Mouse (Mus musculus) activated CD4-positive, CD25-positive, alpha-beta regulatory T cell, adult 4 months (primary cell): Measurements from ENCODE around the gene Lrit2. TPM values are rescaled to one million over a fixed set of nuclear protein-coding genes. Genes with fewer than 3 reads are reported as not detected.

Experiments used
- ATAC-seq: one replicate; pipeline ENCODE4 v1.8.0; 2017
- polyA plus RNA-seq, 2 experiments: library from polyadenylated mRNA; unstranded; fragments of 100-300 nt; shearing (Covaris generic); gene quantifications; one replicate each; pipeline ENCODE4 v1.2.1; 2017

The Lrit2 gene
- polyA plus RNA-seq = not detected

- ATAC-seq = no peak
Measured at GRCm38 (mm10) chr14:37067629-37068028, at the start of gene Lrit2. TSS of gene Lrit2 (plus strand) at chr14:37067929.

- no peak for ATAC-seq
Measured at GRCm38 (mm10) chr14:37027248-37027933, 40.3 kb upstream of the Lrit2 start.

GRCm38 (mm10) chr14:37027951-37028350, 39.8 kb upstream of the Lrit2 start:
- no peak for ATAC-seq

GRCm38 (mm10) chr14:37028555-37028954, 39.2 kb upstream of the Lrit2 start:
- ATAC-seq = no peak

GRCm38 (mm10) chr14:37032481-37033104, 35.1 kb upstream of the Lrit2 start:
- no peak for ATAC-seq

- ATAC-seq = peak; percentile 79
Measured at GRCm38 (mm10) chr14:37033241-37033640, 34.5 kb upstream of the Lrit2 start.

- no peak for ATAC-seq
Measured at GRCm38 (mm10) chr14:37034432-37034831, 33.3 kb upstream of the Lrit2 start.

GRCm38 (mm10) chr14:37048914-37049410, 18.8 kb upstream of the Lrit2 start, which contains the start of gene Rgr:
TSS of gene Rgr (minus strand) at chr14:37048964.
- no peak for ATAC-seq

GRCm38 (mm10) chr14:37064849-37065248, 2.9 kb upstream of the Lrit2 start:
- ATAC-seq = no peak

- no peak for ATAC-seq
Measured at GRCm38 (mm10) chr14:37066636-37067035, 1.1 kb upstream of the Lrit2 start.

- no peak for ATAC-seq
Measured at GRCm38 (mm10) chr14:37068516-37068915, 787 bp downstream of the Lrit2 start.

- no peak for ATAC-seq
Measured at GRCm38 (mm10) chr14:37080724-37081123, 13.0 kb downstream of the Lrit2 start.

GRCm38 (mm10) chr14:37083755-37084154, 16.0 kb downstream of the Lrit2 start:
- ATAC-seq = no peak

- ATAC-seq = no peak
Measured at GRCm38 (mm10) chr14:37094436-37094835, 26.7 kb downstream of the Lrit2 start.

- ATAC-seq = no peak
Measured at GRCm38 (mm10) chr14:37095556-37095955, 27.8 kb downstream of the Lrit2 start.

GRCm38 (mm10) chr14:37097956-37098530, 30.3 kb downstream of the Lrit2 start, which contains the start of gene Cdhr1:
TSS of gene Cdhr1 (minus strand) at chr14:37098347.
- no peak for ATAC-seq

GRCm38 (mm10) chr14:37101531-37101930, 33.8 kb downstream of the Lrit2 start:
- ATAC-seq = no peak

GRCm38 (mm10) chr14:37102484-37102883, 34.8 kb downstream of the Lrit2 start:
- ATAC-seq = no peak

GRCm38 (mm10) chr14:37104747-37105146, 37.0 kb downstream of the Lrit2 start:
- ATAC-seq = no peak

GRCm38 (mm10) chr14:37105846-37106245, 38.1 kb downstream of the Lrit2 start:
- no peak for ATAC-seq

GRCm38 (mm10) chr14:37109460-37109859, 41.7 kb downstream of the Lrit2 start:
- ATAC-seq = no peak

GRCm38 (mm10) chr14:37109975-37110374, 42.2 kb downstream of the Lrit2 start:
- no peak for ATAC-seq

- no peak for ATAC-seq
Measured at GRCm38 (mm10) chr14:37110456-37110855, 42.7 kb downstream of the Lrit2 start.

- no peak for ATAC-seq
Measured at GRCm38 (mm10) chr14:37111371-37111770, 43.6 kb downstream of the Lrit2 start.
